Mouse (Mus musculus) kidney, postnatal 0 days (tissue): ENCODE data around the gene Mrpl48. TPM values are rescaled to one million over a fixed set of nuclear protein-coding genes. Genes with fewer than 3 reads are reported as not detected.

Source experiments
- ATAC-seq: fragments of 200-750 bp; cut with Nextera tagmentation; replicated peaks from 2 replicates; pipeline ENCODE4 v1.8.0; 2017; ENCODE audit warnings: low read depth, moderate number of reproducible peaks, moderate TSS enrichment, moderate library complexity; ENCODE audit not compliant: low FRiP score
- DNase-seq: peaks from one replicate; pipeline ENCODE4 v3.0.0-alpha.2; 2016; ENCODE audit warnings: low spot score
- H3K27ac ChIP-seq: fragments of 300-500 bp; sonication (generic); 2 replicates; pipeline ENCODE4 v1.5.1; 2014; ENCODE audit warnings: mild to moderate bottlenecking
- H3K27me3 ChIP-seq: fragments of 300-500 bp; sonication (generic); 2 replicates; pipeline ENCODE4 v1.6.1; 2014; ENCODE audit warnings: low read length, mixed read lengths; ENCODE audit not compliant: insufficient read depth
- H3K36me3 ChIP-seq: fragments of 300-500 bp; sonication (generic); 2 replicates; pipeline ENCODE4 v1.6.1; 2014; ENCODE audit warnings: low read length, mixed read lengths; ENCODE audit not compliant: insufficient read depth
- H3K4me1 ChIP-seq: fragments of 300-500 bp; sonication (generic); replicated peaks from 2 replicates; pipeline ENCODE4 v1.6.1; 2014; ENCODE audit warnings: antibody characterized with exemption, low read length, mixed read lengths; ENCODE audit not compliant: insufficient read depth
- H3K4me2 ChIP-seq: fragments of 300-500 bp; sonication (generic); 2 replicates; pipeline ENCODE4 v1.6.1; 2014; ENCODE audit warnings: mild to moderate bottlenecking, low read length, moderate library complexity, mixed read lengths
- H3K4me3 ChIP-seq: fragments of 300-500 bp; sonication (generic); replicated peaks from 2 replicates; pipeline ENCODE4 v1.5.1; 2014; ENCODE audit warnings: low read depth, low read length
- H3K9ac ChIP-seq: fragments of 300-500 bp; sonication (generic); 2 replicates; pipeline ENCODE4 v1.6.1; 2014; ENCODE audit warnings: low read depth, low read length
- H3K9me3 ChIP-seq: fragments of 300-500 bp; sonication (generic); replicated peaks from 2 replicates; pipeline ENCODE4 v1.6.1; 2016; ENCODE audit warnings: low read length, inconsistent platforms, mixed read lengths
- CTCF ChIP-seq: IDR thresholded peaks from 2 replicates; pipeline ENCODE4 v1.5.1; 2016; ENCODE audit warnings: antibody characterized with exemption, low read depth, mild to moderate bottlenecking, moderate library complexity
- WGBS: fragments of 180-500 bp; shearing (Covaris S2); extraction: QIAGEN DNeasy Blood & Tissue Kit; methylation state at CpG from one replicate; pipeline ENCODE4 v1.1.7; 2014; 5-methylcytosine and 5-hydroxymethylcytosine counted together
- polyA plus RNA-seq: library from polyadenylated mRNA; unstranded; fragments of >200 nt; fragmentation: Nextera tagmentation; extraction: Ambion mirVana; gene quantifications from 2 replicates; pipeline ENCODE4 v1.2.1, GENCODE M21; 2015

Gene Mrpl48
- polyA plus RNA-seq, 1 experiment from 2014 or later, result 107 TPM

GRCm38 (mm10) chr7:100502374-100502922 lies 105.7 kb downstream of the Mrpl48 start:
- Histone ChIP-seq H3K9ac (no peak overlapping the region), H3K4me3 (no peak overlapping the region), H3K9me3 (no peaks in the 10 kb centered on the region), H3K27me3 (no peaks in the 10 kb centered on the region), H3K4me1 (no peaks in the 10 kb centered on the region), H3K36me3 (peaks cover 30% of the 10 kb centered on the region; the same call in 1 of the 2 replicates), H3K27ac (no peak overlapping the region), H3K4me2 (no peak overlapping the region)
- no peak for DNase-seq
- 62% methylated on average over 7 of the region's 7 CpGs for WGBS
- TF ChIP-seq CTCF, result no peak
- ATAC-seq, result no peak

GRCm38 (mm10) chr7:100501844-100502373 lies 106.2 kb downstream of the Mrpl48 start:
- H3K36me3 ChIP-seq, result peaks cover 34% of the 10 kb centered on the region; the same call in 1 of the 2 replicates
- H3K27me3 ChIP-seq, result no peaks in the 10 kb centered on the region
- TF ChIP-seq CTCF, result no peak
- WGBS, result 47% methylated on average over 2 of the region's 2 CpGs
- no peak for ATAC-seq
- no peaks in the 10 kb centered on the region for H3K9me3 ChIP-seq
- no peak overlapping the region for H3K4me3 ChIP-seq
- no peak overlapping the region for H3K4me2 ChIP-seq
- no peak overlapping the region for H3K27ac ChIP-seq
- DNase-seq, result no peak
- no peaks in the 10 kb centered on the region for H3K4me1 ChIP-seq
- H3K9ac ChIP-seq, result no peak overlapping the region

GRCm38 (mm10) chr7:100501027-100501843 lies 106.9 kb downstream of the Mrpl48 start:
- H3K27me3 ChIP-seq, result no peaks in the 10 kb centered on the region
- WGBS, result 64% methylated on average over 6 of the region's 6 CpGs
- DNase-seq (no peak), ATAC-seq (no peak)
- H3K9ac ChIP-seq, result no peak overlapping the region
- TF ChIP-seq CTCF, result no peak
- no peak overlapping the region for H3K4me2 ChIP-seq
- peaks cover 34% of the 10 kb centered on the region; the same call in 1 of the 2 replicates for H3K36me3 ChIP-seq
- H3K9me3 ChIP-seq, result no peaks in the 10 kb centered on the region
- H3K4me1 ChIP-seq, result peaks cover 2% of the 10 kb centered on the region; the same call in 1 of the 2 replicates
- H3K27ac ChIP-seq, result no peak overlapping the region
- no peak overlapping the region for H3K4me3 ChIP-seq

GRCm38 (mm10) chr7:100500276-100500977 lies 107.7 kb downstream of the Mrpl48 start:
- H3K36me3 ChIP-seq, result peaks cover 34% of the 10 kb centered on the region; the same call in 1 of the 2 replicates
- 58% methylated on average over 16 of the region's 16 CpGs for WGBS
- DNase-seq, result no peak

GRCm38 (mm10) chr7:100499465-100499864 lies 108.6 kb downstream of the Mrpl48 start:
- H3K4me1 ChIP-seq, result peaks cover 19% of the 10 kb centered on the region
- H3K4me2 ChIP-seq, result no peak overlapping the region
- peaks cover 34% of the 10 kb centered on the region; the same call in 1 of the 2 replicates for H3K36me3 ChIP-seq
- no peak overlapping the region for H3K9ac ChIP-seq
- no peak for TF ChIP-seq CTCF
- H3K9me3 ChIP-seq, result no peaks in the 10 kb centered on the region
- DNase-seq (no peak), ATAC-seq (no peak)
- no peaks in the 10 kb centered on the region for H3K27me3 ChIP-seq
- H3K4me3 ChIP-seq, result no peak overlapping the region
- H3K27ac ChIP-seq, result no peak overlapping the region

More at GRCm38 (mm10) chr7:100500276-100500977, 107.7 kb downstream of the Mrpl48 start:
- Histone ChIP-seq H3K27me3 (no peaks in the 10 kb centered on the region), H3K4me1 (peaks cover 10% of the 10 kb centered on the region; the same call in 1 of the 2 replicates), H3K9ac (no peak overlapping the region), H3K4me3 (no peak overlapping the region), H3K4me2 (no peak overlapping the region), H3K27ac (no peak overlapping the region), H3K9me3 (no peaks in the 10 kb centered on the region)
- TF ChIP-seq CTCF, result no peak
- no peak for ATAC-seq

GRCm38 (mm10) chr7:100497982-100498381 lies 110.1 kb downstream of the Mrpl48 start:
- peaks cover 34% of the 10 kb centered on the region; the same call in 1 of the 2 replicates for H3K36me3 ChIP-seq
- WGBS, result 90% methylated on average over 13 of the region's 13 CpGs
- TF ChIP-seq CTCF, result no peak
- ATAC-seq (no peak), DNase-seq (no peak)
- H3K9ac ChIP-seq, result no peak overlapping the region
- no peak overlapping the region for H3K27ac ChIP-seq
- H3K4me3 ChIP-seq, result no peak overlapping the region
- no peaks in the 10 kb centered on the region for H3K9me3 ChIP-seq
- no peak overlapping the region for H3K4me2 ChIP-seq
- H3K4me1 ChIP-seq, result peaks cover 25% of the 10 kb centered on the region
- H3K27me3 ChIP-seq, result no peaks in the 10 kb centered on the region
